Mouse (Mus musculus) C2C12 (cell line): ENCODE results near the gene Serpina12.

Experiments
- CEBPB ChIP-seq: IDR thresholded peaks from one replicate; pipeline ENCODE4 v1.6.1; 2011; ENCODE audit warnings: low read depth, mild to moderate bottlenecking, control low read depth, moderate library complexity
- CTCF ChIP-seq: IDR thresholded peaks from one replicate; pipeline ENCODE4 v1.5.1; 2011; ENCODE audit not compliant: control insufficient read depth, insufficient read depth, insufficient read length
- MAX ChIP-seq: IDR thresholded peaks from one replicate; pipeline ENCODE4 v1.6.1; 2011; ENCODE audit warnings: mild to moderate bottlenecking, control low read depth
- USF1 ChIP-seq: IDR thresholded peaks from one replicate; pipeline ENCODE4 v1.6.1; 2011; ENCODE audit warnings: low read depth, mild to moderate bottlenecking, control low read depth, moderate library complexity

DNA sequence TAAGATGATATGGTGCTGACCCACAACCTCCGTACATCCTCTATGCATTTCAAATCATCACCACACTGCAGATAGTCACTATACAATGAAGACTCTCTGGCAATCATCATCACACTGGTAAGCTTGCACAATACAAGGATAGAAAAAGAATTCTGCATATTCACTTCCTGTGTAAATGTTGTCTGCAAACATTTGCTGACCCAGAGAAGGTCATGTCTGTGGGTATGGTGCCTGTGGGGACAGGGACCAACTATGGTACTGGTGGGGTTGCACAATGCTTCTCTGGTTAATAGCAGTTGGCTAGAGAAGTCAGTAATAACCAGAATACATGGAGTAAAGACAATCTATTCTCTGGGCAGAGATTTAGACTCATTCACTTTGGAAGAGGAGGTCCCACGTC lies 1.5 kb downstream of the Serpina12 start:
- TF ChIP-seq CTCF = no peak
- no peak for TF ChIP-seq CEBPB
- TF ChIP-seq USF1 = no peak
- no peak for TF ChIP-seq MAX
